Mouse (Mus musculus): ENCODE measurements around the gene Retreg2. TPM values are rescaled to one million over a fixed set of nuclear protein-coding genes. Genes with fewer than 3 reads are reported as not detected.

Retreg2 gene
- total RNA-seq, 2 experiments from 2014 or later = 145 to 149 TPM

Other genes with a start within 250 kb of the Retreg2 start
- gene Cryba2, start 249.6 kb upstream of the Retreg2 start, total RNA-seq (2015; ENCODE audit: low replicate concordance) = not detected in 2 replicates
- gene Cryba2, start 249.6 kb upstream of the Retreg2 start, total RNA-seq (2017; ENCODE audit: low replicate concordance) = not detected in 2 replicates
- gene Cfap65, start 207.2 kb upstream of the Retreg2 start, total RNA-seq (2015; ENCODE audit: low replicate concordance) = not detected in 2 replicates
- not detected in 2 replicates for gene Cfap65, start 207.2 kb upstream of the Retreg2 start, total RNA-seq (2017; ENCODE audit: low replicate concordance)
- gene Ihh, start 191.1 kb upstream of the Retreg2 start, total RNA-seq (2015; ENCODE audit: low replicate concordance) = not detected in 2 replicates
- gene Ihh, start 191.1 kb upstream of the Retreg2 start, total RNA-seq (2017; ENCODE audit: low replicate concordance) = not detected in 2 replicates
- 5.8 and 12.2 TPM in 2 replicates for gene Nhej1, start 17.6 kb upstream of the Retreg2 start, total RNA-seq (2015; ENCODE audit: low replicate concordance)
- gene Nhej1, start 17.6 kb upstream of the Retreg2 start, total RNA-seq (2017; ENCODE audit: low replicate concordance) = 10.5 and 11.0 TPM in 2 replicates
- not detected in 2 replicates for gene Slc23a3, start 8.9 kb upstream of the Retreg2 start, total RNA-seq (2015; ENCODE audit: low replicate concordance)
- not detected in 2 replicates for gene Slc23a3, start 8.9 kb upstream of the Retreg2 start, total RNA-seq (2017; ENCODE audit: low replicate concordance)
- gene Cnppd1, start 67 bp upstream of the Retreg2 start, total RNA-seq (2015; ENCODE audit: low replicate concordance) = 28.5 and 33.5 TPM in 2 replicates
- gene Cnppd1, start 67 bp upstream of the Retreg2 start, total RNA-seq (2017; ENCODE audit: low replicate concordance) = 66.4 and 76.2 TPM in 2 replicates
- 43.6 and 75.0 TPM in 2 replicates for gene Zfand2b, start 25.9 kb downstream of the Retreg2 start, total RNA-seq (2015; ENCODE audit: low replicate concordance)
- 54.6 and 69.4 TPM in 2 replicates for gene Zfand2b, start 25.9 kb downstream of the Retreg2 start, total RNA-seq (2017; ENCODE audit: low replicate concordance)
- 198 and 219 TPM in 2 replicates for gene Abcb6, start 37.6 kb downstream of the Retreg2 start, total RNA-seq (2015; ENCODE audit: low replicate concordance)
- 116 and 174 TPM in 2 replicates for gene Abcb6, start 37.6 kb downstream of the Retreg2 start, total RNA-seq (2017; ENCODE audit: low replicate concordance)
- gene Ankzf1, start 49.4 kb downstream of the Retreg2 start, total RNA-seq (2015; ENCODE audit: low replicate concordance) = 5.9 and 7.6 TPM in 2 replicates
- gene Ankzf1, start 49.4 kb downstream of the Retreg2 start, total RNA-seq (2017; ENCODE audit: low replicate concordance) = 8.9 and 10.0 TPM in 2 replicates
- gene Atg9a, start 49.4 kb downstream of the Retreg2 start, total RNA-seq (2015; ENCODE audit: low replicate concordance) = 29.2 and 39.4 TPM in 2 replicates
- gene Atg9a, start 49.4 kb downstream of the Retreg2 start, total RNA-seq (2017; ENCODE audit: low replicate concordance) = 38.8 and 54.5 TPM in 2 replicates
- 23.1 and 23.9 TPM in 2 replicates for gene Glb1l, start 68.0 kb downstream of the Retreg2 start, total RNA-seq (2015; ENCODE audit: low replicate concordance)
- gene Glb1l, start 68.0 kb downstream of the Retreg2 start, total RNA-seq (2017; ENCODE audit: low replicate concordance) = 14.2 and 43.3 TPM in 2 replicates
- gene Stk16, start 68.1 kb downstream of the Retreg2 start, total RNA-seq (2015; ENCODE audit: low replicate concordance) = 96.0 and 112 TPM in 2 replicates
- 82.3 and 141 TPM in 2 replicates for gene Stk16, start 68.1 kb downstream of the Retreg2 start, total RNA-seq (2017; ENCODE audit: low replicate concordance)
- 474 and 550 TPM in 2 replicates for gene Tuba4a, start 77.1 kb downstream of the Retreg2 start, total RNA-seq (2015; ENCODE audit: low replicate concordance)
- 246 TPM in 2 replicates for gene Tuba4a, start 77.1 kb downstream of the Retreg2 start, total RNA-seq (2017; ENCODE audit: low replicate concordance)
- not detected in 2 replicates for gene A630095N17Rik, start 89.3 kb downstream of the Retreg2 start, total RNA-seq (2015; ENCODE audit: low replicate concordance)
- gene A630095N17Rik, start 89.3 kb downstream of the Retreg2 start, total RNA-seq (2017; ENCODE audit: low replicate concordance) = not detected in 2 replicates
- gene Dnajb2, start 93.6 kb downstream of the Retreg2 start, total RNA-seq (2015; ENCODE audit: low replicate concordance) = 154 and 158 TPM in 2 replicates
- gene Dnajb2, start 93.6 kb downstream of the Retreg2 start, total RNA-seq (2017; ENCODE audit: low replicate concordance) = 356 and 386 TPM in 2 replicates
- gene Ptprn, start 121.7 kb downstream of the Retreg2 start, total RNA-seq (2015; ENCODE audit: low replicate concordance) = not detected in 2 replicates
- not detected in 2 replicates for gene Ptprn, start 121.7 kb downstream of the Retreg2 start, total RNA-seq (2017; ENCODE audit: low replicate concordance)
- gene Resp18, start 135.6 kb downstream of the Retreg2 start, total RNA-seq (2015; ENCODE audit: low replicate concordance) = not detected in 2 replicates
- not detected in 2 replicates for gene Resp18, start 135.6 kb downstream of the Retreg2 start, total RNA-seq (2017; ENCODE audit: low replicate concordance)
- gene Dnpep, start 175.2 kb downstream of the Retreg2 start, total RNA-seq (2015; ENCODE audit: low replicate concordance) = 7.5 and 7.6 TPM in 2 replicates
- gene Dnpep, start 175.2 kb downstream of the Retreg2 start, total RNA-seq (2017; ENCODE audit: low replicate concordance) = 1.7 and 6.5 TPM in 2 replicates
- gene Des, start 217.6 kb downstream of the Retreg2 start, total RNA-seq (2015; ENCODE audit: low replicate concordance) = not detected in 2 replicates
- not detected in 2 replicates for gene Des, start 217.6 kb downstream of the Retreg2 start, total RNA-seq (2017; ENCODE audit: low replicate concordance)
- gene Speg, start 232.5 kb downstream of the Retreg2 start, total RNA-seq (2015; ENCODE audit: low replicate concordance) = not detected in 2 replicates
- 0.13 TPM in 1 of 2 replicates, not detected in the other for gene Speg, start 232.5 kb downstream of the Retreg2 start, total RNA-seq (2017; ENCODE audit: low replicate concordance)

Data from erythroid progenitor cell, adult 5-6 weeks (primary cell).